Mouse (Mus musculus) erythroblast, embryonic 14.5 days (primary cell): ENCODE data around the gene Gfi1b.

Experiments used
- GATA1 ChIP-seq: IDR thresholded peaks from 2 replicates; pipeline ENCODE4 v1.6.1; 2012; ENCODE audit warnings: low read length, inconsistent platforms, mixed read lengths
- TAL1 ChIP-seq: IDR thresholded peaks from 3 replicates; pipeline ENCODE4 v1.6.1; 2012; ENCODE audit warnings: low read length, inconsistent platforms, mixed read lengths

- TF ChIP-seq GATA1, result no peak
- no peak for TF ChIP-seq TAL1
These were observed 39.0 kb downstream of the Gfi1b start for GRCm38 (mm10) chr2:28582647-28583353.
